Mouse (Mus musculus): Measurements from ENCODE around the gene Pgam1.
"Not testable (repeated sequence)": the region's sequence is repeated elsewhere in the genome, so short reads cannot be mapped to it uniquely, and the experiment has no call there.

Gene Pgam1

DNA sequence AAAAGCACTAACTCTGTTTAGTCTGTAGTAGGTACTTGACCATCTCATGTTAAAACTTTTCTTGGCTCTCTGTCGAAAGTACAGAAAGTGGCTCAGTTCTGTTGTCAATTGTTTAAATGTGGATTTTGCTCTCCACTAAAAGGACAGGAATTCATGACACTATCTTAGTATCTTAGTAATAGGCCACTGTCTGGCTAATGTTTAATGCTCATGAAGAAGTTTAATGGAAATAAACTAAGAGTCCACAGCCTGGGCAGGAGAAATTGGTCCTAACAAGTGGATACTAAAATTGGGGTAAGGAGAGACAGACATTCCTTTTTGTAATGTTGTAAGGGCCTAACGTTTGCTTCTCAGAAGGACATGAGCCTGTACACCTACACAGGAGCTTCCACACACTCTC is 1.3 kb upstream of the Pgam1 start:
- in situ Hi-C loops (cut with MseI, MboI): no loop called here

DNA sequence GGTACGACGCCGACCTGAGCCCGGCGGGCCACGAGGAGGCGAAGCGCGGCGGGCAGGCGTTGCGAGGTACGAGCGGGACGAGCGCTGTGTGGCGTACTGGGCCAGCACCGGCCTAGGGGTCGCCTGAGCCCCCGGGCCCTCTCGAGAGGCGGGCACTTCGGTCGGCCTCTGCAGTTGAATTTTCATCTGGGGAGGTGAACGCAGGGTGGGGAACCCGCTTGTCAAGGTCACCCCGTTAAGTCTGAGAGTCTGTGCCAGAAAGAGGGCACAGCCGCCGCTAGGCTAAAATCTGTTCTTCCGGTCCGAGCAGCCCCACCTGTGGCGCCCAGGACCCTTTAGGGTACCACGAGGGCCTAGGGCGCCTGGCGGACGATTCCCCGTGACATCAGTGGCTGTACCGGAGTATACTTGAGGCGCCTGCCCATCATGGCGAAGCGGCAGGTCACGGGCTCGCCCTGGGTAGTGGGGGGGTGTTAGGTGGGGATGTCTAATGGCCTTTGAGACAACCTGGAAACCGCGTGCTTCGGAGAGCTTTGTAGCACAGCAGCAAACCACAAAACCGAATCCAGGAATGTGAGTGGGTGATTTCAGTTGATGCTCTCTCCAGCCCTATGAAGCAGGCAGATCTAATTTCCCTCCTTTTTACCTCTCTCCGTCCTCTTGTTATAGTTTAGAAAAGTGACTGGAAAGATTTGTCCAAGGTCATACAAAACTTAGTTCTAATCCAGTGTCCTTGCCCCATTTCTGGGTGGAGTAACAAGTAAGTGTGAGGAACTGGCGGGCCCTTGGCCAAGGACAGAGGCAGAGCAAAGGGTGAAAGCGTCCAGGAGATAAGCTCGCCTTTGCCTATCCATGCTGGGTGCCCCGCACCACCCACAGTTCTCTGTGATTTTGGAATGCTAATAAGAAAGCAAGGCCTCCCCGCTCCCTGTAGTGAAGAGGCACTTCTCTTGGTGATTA is 678 bp downstream of the Pgam1 start:
- in situ Hi-C loops (cut with MseI, MboI): no loop called here

DNA sequence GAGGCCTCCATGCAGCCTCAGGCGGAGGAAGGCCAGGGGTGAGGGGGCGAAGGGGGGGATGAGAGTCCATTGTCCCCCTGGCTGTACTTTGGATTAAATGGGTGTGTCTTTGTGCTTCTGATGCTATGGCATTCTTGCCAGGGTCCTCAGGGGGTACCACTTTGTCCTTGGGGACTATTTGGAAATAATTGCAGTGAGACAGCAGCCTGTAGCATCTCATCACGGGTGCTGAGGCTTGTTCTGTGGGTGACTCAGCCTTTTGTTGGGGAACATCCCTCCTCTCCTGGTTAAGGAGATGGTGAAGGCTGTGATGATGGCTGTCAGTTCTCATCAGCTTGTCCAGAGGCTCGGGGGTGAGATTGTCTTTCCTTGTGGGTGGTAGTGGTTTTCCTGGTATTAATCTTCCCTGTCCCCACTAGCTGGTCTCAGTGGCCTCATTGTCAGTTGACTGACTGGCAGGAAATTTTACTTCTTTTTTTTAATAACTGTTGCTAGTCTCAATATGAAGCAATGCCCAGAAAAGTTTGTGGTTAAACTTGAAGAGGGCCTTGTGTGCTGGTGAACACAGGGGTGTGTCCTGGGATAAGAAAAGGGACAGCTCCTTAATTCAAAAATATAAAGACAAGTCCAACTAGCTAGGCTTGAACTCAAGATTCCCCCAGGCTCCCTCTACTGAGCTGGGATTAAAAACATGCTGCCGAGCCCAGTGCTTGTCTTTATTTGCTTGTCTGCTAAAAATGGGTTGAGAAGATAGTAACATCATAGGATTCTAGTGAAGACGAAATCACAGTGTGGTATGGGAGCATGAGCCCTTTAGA is 2.3 kb downstream of the Pgam1 start:
- in situ Hi-C loops (cut with MseI, MboI): no loop called here

DNA sequence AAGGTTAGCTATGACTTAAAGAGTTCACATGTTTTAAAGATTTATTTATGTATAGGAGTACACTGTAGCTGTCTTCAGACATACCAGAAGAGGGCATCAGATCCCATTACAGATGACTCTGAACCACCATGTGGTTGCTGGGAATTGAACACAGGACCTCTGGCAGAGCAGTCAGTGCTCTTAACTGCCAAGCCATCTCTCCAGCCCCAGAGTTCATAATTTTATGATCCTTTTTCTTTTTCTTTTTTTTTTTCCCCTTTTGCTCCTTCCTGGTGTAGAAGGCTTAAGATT is 2.8 kb downstream of the Pgam1 start:
- in situ Hi-C loops (cut with MseI, MboI): not testable (repeated sequence)

DNA sequence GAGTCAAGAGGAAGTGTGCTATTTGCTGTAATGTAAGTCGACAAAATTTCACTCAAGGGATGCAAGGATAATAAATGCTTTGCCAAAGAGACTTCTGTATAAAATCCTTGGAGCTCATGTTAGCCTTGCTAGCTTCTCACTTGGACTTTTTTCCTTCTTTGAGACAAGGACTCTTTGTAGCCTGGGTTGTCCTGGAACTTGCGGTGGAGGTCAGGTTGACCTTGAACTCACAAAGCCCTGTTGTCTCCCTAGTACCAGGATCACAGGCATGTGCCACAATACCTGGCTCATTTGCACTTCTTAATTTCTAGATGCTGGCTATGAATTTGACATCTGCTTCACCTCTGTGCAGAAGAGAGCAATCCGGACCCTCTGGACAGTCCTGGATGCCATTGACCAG is 3.6 kb downstream of the Pgam1 start:
- in situ Hi-C loops (cut with MseI, MboI): no loop called here

DNA sequence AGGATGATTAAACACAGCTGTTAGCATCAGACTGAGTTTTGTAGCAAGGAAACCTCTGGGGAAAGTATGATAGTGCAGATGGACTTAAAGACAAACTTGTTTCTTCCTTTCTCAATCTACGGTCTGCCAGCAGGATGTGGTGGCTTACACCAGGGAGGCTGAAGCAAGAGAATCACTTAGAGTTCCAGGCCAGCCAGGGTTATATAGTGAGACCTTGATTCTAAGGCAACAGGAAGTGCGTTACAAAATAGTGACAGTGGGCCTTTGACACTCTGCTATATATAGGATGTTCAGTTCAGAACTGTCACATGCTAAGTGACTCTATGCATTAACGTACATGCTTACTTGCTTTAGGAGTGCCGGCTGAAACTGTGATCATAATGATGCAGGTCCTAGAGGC is 5.1 kb downstream of the Pgam1 start:
- in situ Hi-C loops (cut with MseI, MboI): no loop called here

DNA sequence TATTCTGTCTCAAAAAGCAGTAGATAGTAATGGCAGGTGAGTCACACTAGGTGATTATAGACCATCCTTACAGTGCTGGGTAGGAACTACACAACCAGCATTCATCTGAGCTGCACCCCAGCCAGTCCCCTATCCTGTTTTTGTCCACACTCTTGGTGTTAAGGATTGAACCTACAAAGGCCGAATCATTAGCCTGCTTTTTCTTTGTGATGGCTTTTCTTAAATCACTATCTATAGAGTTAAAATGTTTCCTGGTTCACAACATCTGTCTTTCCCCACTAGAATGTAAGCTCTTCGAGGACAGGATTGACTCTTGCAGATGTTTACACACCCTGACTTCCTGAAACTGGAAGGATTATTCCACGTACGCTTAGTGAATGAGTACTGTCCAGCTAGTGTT is 7.7 kb downstream of the Pgam1 start:
- in situ Hi-C loops (cut with MseI, MboI): no loop called here

DNA sequence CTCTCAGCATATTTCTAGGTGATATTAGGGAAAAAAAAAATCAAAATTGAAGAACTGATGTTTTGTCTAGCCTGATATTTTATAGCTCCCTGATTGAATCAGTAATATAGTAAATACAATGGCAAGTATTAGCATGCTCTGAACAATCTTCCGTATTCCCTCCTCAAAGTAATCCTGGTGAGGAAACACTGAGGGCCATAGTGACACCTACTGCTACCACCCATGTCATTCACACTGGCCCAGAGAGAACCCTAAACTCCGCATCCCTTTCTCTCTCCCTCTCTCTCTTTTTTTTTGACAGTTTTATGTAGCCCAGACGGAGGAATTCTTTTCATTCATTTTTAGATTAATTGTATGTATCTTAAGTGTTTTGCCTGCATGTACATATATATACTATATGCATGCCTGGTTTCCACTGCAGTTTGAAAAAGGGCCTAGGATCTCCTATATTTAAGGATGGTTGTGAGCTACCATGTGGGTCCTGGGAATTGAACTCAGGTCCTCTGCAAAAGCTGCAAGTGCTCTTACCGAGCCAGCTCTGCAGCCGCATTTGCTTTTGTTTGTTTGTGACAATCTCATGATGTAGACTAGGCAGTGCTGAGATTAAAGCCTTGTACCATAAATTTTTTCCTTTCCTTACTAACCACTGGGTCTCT is 8.8 kb downstream of the Pgam1 start:
- in situ Hi-C loops (cut with MseI, MboI): no loop called here

DNA sequence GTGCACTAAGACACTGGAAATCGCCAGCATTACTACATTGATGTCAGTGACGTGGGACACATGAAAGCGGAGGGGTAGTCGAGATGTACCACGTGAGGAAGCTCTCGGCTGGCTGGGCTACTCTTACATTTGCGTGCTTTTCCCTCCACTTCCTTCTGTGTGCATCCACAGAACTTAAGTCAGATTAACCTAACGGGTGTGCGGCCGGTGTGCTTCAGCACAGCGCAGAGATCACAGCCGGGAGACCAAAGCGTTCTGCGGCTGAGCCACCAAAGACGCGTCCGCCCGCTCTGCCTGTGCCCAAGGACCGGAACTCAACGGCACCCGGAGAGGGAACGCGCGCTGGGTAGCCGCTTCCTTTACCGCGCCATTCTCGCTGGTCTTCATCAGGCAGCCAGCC is 21.0 kb downstream of the Pgam1 start:
- in situ Hi-C loops (cut with MseI, MboI): no loop called here

DNA sequence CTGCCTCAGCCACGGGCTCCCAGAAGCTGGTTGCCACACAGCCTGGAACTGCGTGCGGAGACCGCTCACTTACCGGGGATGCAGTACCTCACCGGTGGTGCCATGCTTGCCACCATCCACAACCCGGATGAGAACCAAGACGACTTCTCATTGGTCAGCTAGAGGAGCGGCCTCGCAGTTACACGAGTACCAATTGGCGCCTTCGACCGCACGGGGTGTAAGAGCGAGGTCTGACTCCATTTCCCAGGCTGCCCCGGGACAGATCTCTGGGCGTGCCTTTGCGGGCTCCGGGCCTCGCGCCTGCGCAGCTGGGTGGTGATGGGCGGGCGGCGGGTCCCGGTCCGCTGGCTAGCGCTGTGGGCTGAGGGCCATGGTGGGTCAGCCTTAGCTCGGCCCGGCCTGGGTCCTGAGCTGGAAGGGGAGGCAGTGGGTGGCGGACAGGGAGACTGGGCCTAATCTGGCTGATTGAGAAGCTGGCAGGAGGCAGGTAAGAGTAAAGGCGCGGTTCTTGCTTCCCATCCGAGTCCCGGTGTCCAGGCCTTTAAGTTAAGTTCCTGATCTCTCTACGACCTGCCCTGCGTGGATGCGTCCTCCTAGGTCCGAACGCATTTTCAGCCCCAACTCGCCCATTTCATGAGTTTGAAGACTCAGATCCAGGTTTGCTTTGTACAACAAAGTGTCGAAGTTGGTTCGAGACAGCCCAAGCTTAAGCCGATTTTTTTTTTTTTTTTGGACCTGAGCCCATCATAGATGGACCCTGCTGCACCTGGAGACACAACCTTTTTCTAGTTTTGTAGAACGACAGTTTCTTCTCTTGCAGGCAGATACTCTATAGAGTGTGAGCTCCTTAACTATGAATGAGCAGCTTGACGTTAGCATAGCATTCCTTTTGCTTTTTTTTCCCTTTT is 21.7 kb downstream of the Pgam1 start, which contains the start of the genes Exosc1 and Zdhhc16:
Exosc1 (minus strand) TSS at position 245 of the 908 bp plus-strand sequence.
Zdhhc16 (plus strand) TSS at position 302 of the 908 bp plus-strand sequence.
- in situ Hi-C loops (cut with MseI, MboI): no loop called here

DNA sequence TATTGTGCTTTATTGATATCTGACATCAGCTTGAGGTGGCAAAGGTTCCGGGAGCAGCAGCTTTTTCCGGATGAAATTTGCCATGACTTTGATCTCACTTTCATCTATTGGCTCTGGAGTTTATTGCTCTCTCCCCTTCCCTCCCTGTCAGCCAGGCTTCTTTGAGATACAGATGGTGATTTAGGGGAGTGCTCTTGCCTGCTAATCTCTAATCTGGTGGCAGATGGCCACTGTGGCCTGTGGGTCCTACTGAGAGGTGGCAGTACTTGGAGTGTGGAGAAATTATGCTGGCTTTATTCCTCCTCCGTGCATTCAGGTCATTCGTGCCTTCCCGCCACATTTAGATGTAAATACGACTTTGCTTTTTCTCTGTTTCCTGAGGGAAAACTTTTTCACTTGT is 22.4 kb downstream of the Pgam1 start:
- in situ Hi-C loops (cut with MseI, MboI): no loop called here

DNA sequence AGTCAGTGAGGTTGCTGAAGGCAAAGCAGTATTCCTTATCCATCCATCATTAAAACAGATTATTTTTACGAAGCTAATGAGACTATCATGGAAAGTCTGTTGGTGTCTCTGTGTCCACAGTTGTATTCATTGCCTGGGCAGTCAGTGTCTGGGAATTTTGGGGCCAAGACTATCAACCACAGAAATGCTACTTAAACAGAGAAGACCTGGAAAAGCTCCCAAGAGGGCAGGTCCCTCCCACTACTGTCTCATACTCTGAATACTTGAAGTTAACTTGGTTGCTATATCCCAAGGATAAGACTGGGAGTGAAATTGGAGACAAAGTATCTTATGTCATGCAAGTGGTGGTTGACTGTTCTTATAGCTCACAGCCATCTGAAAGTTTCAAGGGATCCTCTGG is 24.2 kb downstream of the Pgam1 start:
- in situ Hi-C loops (cut with MseI, MboI): no loop called here

DNA sequence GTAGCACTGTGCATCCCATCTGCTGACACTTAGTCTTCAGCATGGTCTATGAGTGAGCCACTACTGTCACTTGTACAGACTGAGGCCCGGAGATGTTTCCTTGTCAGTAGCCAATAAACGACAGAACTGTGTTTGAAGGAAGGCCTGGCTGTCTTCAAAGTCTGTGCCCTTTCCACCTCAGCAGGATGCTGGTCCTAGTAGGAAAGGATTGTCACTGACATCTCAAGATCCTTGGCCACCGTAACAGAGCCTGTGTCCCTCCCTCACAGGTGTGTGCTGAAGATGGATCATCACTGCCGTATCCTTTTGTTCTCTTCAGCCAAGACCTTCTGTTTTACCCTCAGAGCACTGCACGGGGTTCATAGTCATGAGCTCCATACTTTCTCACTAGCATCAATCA is 26.8 kb downstream of the Pgam1 start:
- in situ Hi-C loops (cut with MseI, MboI): no loop called here

DNA sequence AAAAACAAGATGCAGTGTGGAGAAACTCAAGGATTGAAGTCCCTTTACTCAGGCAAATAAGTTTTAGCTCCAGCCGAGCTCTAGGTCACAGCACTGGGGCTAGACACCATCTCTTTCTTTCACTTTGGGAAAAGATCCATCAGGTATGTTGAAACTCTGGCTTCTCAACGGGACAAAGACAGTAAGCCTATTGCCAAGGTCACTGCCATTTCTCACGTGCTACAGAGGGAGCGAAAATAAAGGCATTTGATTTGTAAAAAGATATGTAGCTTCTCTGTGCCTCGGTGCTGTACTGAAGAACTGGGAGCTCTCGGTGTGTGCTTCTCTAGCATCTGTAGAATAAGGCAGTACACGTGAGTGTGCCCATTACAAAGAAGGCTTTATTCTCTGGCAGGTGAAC is 32.1 kb downstream of the Pgam1 start:
- in situ Hi-C loops (cut with MseI, MboI): no loop called here

DNA sequence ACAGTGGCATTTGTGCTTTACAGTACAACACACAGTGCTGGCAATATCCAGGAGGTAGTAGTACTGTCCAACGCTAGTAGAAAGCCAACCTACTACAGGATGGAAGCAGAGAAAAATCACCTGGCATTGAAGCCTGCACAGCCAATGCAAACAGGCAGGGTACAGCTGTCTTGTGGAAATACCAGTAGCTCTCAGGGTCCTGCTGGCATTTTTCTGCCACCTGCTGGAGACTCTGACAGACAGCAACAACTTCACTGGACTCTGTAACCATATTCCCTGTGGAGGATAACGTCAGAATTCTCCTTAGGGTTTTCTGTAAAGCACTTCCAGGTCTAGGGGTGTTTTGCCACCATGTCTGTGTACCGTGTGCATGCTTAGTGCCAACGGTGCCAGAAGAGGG is 40.6 kb downstream of the Pgam1 start:
- in situ Hi-C loops (cut with MseI, MboI): no loop called here

DNA sequence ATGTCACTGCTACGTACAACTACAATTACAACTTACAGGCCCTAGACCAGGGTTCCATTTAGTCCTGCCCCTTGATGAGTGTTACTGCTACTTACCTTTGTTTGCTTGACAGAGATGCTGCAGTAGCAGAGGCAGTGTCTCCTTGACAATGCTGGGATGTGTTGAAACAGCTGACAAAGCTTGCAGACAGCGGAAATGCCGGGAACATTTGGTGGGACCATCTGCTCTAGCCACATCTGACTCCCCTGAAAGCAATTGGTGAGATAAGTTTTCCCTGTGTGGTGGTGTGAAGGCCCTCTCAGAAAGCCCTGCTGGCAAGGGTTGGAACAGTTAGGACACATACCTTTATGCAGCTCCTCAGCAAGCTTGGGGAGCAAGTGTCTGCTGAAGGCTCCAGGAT is 41.9 kb downstream of the Pgam1 start:
- in situ Hi-C loops (cut with MseI, MboI): no loop called here
